Mouse (Mus musculus) layer of hippocampus, adult 18-20 months (tissue): ENCODE results near the gene Krt2. TPM values are rescaled to one million over a fixed set of nuclear protein-coding genes. Genes with fewer than 3 reads are reported as not detected.

Experiments
- DNase-seq, 2 experiments: peaks; one replicate each; pipeline ENCODE4 v3.0.0; 2022; ENCODE audit warnings: low spot score in 2 of 2
- total RNA-seq, 2 experiments: library from RNA; stranded (reverse); gene quantifications; 2 replicates each; pipeline ENCODE4 v1.2.3; 2021

The Krt2 gene
- total RNA-seq, 2 experiments from 2014 or later, result 7.3 to 10.5 TPM

- peak; percentile 82 to 96 for DNase-seq
These were observed 45.3 kb downstream of the Krt2 start for GRCm38 (mm10) chr15:101772711-101773081.

GRCm38 (mm10) chr15:101772080-101772710, 45.8 kb downstream of the Krt2 start:
- peak in 1 of 2 experiments; percentile 33 for DNase-seq

GRCm38 (mm10) chr15:101770226-101770625, 47.7 kb downstream of the Krt2 start:
- no peak for DNase-seq

Other genes with a start within 250 kb of the Krt2 start
- not detected for gene Krt75, start 244.3 kb downstream of the Krt2 start, total RNA-seq
- not detected for gene Gm5414, start 190.0 kb downstream of the Krt2 start, total RNA-seq
- gene Gm5478, start 170.8 kb downstream of the Krt2 start, total RNA-seq, result not detected
- not detected for gene Krt6b, start 137.9 kb downstream of the Krt2 start, total RNA-seq
- gene Krt6a, start 123.9 kb downstream of the Krt2 start, total RNA-seq, result not detected
- under 1 TPM; 0.43 to 0.84 TPM for gene Krt5, start 105.3 kb downstream of the Krt2 start, total RNA-seq
- gene Krt71, start 75.1 kb downstream of the Krt2 start, total RNA-seq, result not detected
- gene Krt72, start 31.7 kb downstream of the Krt2 start, total RNA-seq, result not detected
- gene Krt73, start 15.8 kb downstream of the Krt2 start, total RNA-seq, result 1 to 10 TPM; 6.3 to 7.8 TPM
- 1 to 10 TPM; 2.7 to 4.0 TPM for gene Krt1, start 32.6 kb upstream of the Krt2 start, total RNA-seq
- gene Krt77, start 51.5 kb upstream of the Krt2 start, total RNA-seq, result 10 to 100 TPM; 12.5 to 19.0 TPM
- not detected for gene Krt76, start 74.8 kb upstream of the Krt2 start, total RNA-seq
- not detected for gene Krt4, start 106.6 kb upstream of the Krt2 start, total RNA-seq
- under 1 TPM; 0.20 to 0.45 TPM for gene Krt79, start 122.2 kb upstream of the Krt2 start, total RNA-seq
- gene Krt78, start 136.1 kb upstream of the Krt2 start, total RNA-seq, result not detected
- gene Krt8, start 186.3 kb upstream of the Krt2 start, total RNA-seq, result not detected
- gene Krt18, start 210.0 kb upstream of the Krt2 start, total RNA-seq, result under 1 TPM; 0.23 to 0.64 TPM